Comparison of ENCODE assay signal across 11 mouse cellular contexts in genomic region chr13:48402316-48402715, GRCm38 (mm10).
"Had no signal": no experiment of that assay in that cellular context is flagged by ENCODE, and none has a peak within 500 bp of the region (broad histone marks: within the 10 kb centered on the region; RNA-seq: fewer than 3 reads in every experiment).

No protein-coding gene starts in this region.

- H3K9ac ChIP-seq: limb, embryonic 12.5 days; liver, embryonic 13.5 days; liver, postnatal 0 days; neural tube, embryonic 15.5 days had no signal

- ATAC-seq: liver, postnatal 0 days had no signal

- H3K36me3 ChIP-seq: limb, embryonic 12.5 days; liver, embryonic 13.5 days; neural tube, embryonic 15.5 days had no signal

- H3K4me3 ChIP-seq: limb, embryonic 12.5 days; liver, embryonic 13.5 days; myocyte; neural tube, embryonic 15.5 days had no signal

- H3K4me1 ChIP-seq: limb, embryonic 12.5 days; liver, embryonic 13.5 days; neural tube, embryonic 15.5 days had no signal

- H3K27ac ChIP-seq: limb, embryonic 12.5 days; liver, embryonic 13.5 days; neural tube, embryonic 15.5 days; stomach, postnatal 0 days had no signal

- H3K9me3 ChIP-seq: limb, embryonic 12.5 days; liver, embryonic 13.5 days; neural tube, embryonic 15.5 days had no signal

- H3K27me3 ChIP-seq: limb, embryonic 12.5 days; liver, embryonic 13.5 days; neural tube, embryonic 15.5 days had no signal

- DNase-seq: kidney, adult 18-20 months; kidney, postnatal 10 days; liver; liver, embryonic 13.5 days; liver, postnatal 0 days; right cerebral cortex, postnatal 25 days; thymus, postnatal 4 days had no signal

- H3K4me2 ChIP-seq: limb, embryonic 12.5 days; liver, embryonic 13.5 days; neural tube, embryonic 15.5 days had no signal
